Mouse (Mus musculus) liver, embryonic 13.5 days (tissue): ENCODE results near the gene Ggt7. TPM values are rescaled to one million over a fixed set of nuclear protein-coding genes. Genes with fewer than 3 reads are reported as not detected.
"Not testable (repeated sequence)": the region's sequence is repeated elsewhere in the genome, so short reads cannot be mapped to it uniquely, and the experiment has no call there.

Source experiments
- ATAC-seq: fragments of 200-750 bp; cut with Nextera tagmentation; 2 replicates; pipeline ENCODE4 v1.8.0; 2017; ENCODE audit warnings: low read depth, mild to moderate bottlenecking, moderate number of reproducible peaks, moderate library complexity
- DNase-seq: peaks from one replicate; pipeline ENCODE4 v3.0.0; 2022
- H3K27ac ChIP-seq: fragments of 300-500 bp; sonication (generic); 2 replicates; pipeline ENCODE4 v1.5.1; 2015; ENCODE audit warnings: moderate library complexity, mild to moderate bottlenecking, inconsistent platforms
- H3K27me3 ChIP-seq: fragments of 300-500 bp; sonication (generic); 2 replicates; pipeline ENCODE4 v1.6.1; 2015; ENCODE audit warnings: mild to moderate bottlenecking, inconsistent platforms
- H3K36me3 ChIP-seq: fragments of 300-500 bp; sonication (generic); 2 replicates; pipeline ENCODE4 v1.6.1; 2015; ENCODE audit warnings: mild to moderate bottlenecking, inconsistent platforms
- H3K4me1 ChIP-seq: fragments of 300-500 bp; sonication (generic); replicated peaks from 2 replicates; pipeline ENCODE4 v1.6.1; 2015; ENCODE audit warnings: inconsistent platforms
- H3K4me2 ChIP-seq: fragments of 300-500 bp; sonication (generic); 2 replicates; pipeline ENCODE4 v1.6.1; 2015; ENCODE audit warnings: inconsistent platforms, mild to moderate bottlenecking, moderate library complexity
- H3K4me3 ChIP-seq: fragments of 300-500 bp; sonication (generic); replicated peaks from 2 replicates; pipeline ENCODE4 v1.5.1; 2015; ENCODE audit warnings: mild to moderate bottlenecking, inconsistent platforms
- H3K9ac ChIP-seq: fragments of 300-500 bp; sonication (generic); 2 replicates; pipeline ENCODE4 v1.6.1; 2015; ENCODE audit warnings: mild to moderate bottlenecking, inconsistent platforms
- H3K9me3 ChIP-seq: fragments of 300-500 bp; sonication (generic); replicated peaks from 2 replicates; pipeline ENCODE4 v1.6.1; 2016; ENCODE audit warnings: inconsistent platforms
- WGBS: fragments of 180-500 bp; shearing (Covaris S2); methylation state at CpG from one replicate; pipeline ENCODE4 v1.1.7; 2015; ENCODE audit not compliant: insufficient replicate concordance; 5-methylcytosine and 5-hydroxymethylcytosine counted together
- polyA plus RNA-seq: library from polyadenylated mRNA; unstranded; fragments of >200 nt; fragmentation: Nextera tagmentation; extraction: Ambion mirVana; gene quantifications from 2 replicates; pipeline ENCODE4 v1.2.1, GENCODE M21; 2015

The Ggt7 gene
- polyA plus RNA-seq = 0.28 and 0.31 TPM in 2 replicates

- H3K36me3 ChIP-seq = no peaks in the 10 kb centered on the region
- WGBS = 2% methylated on average over 70 of the region's 70 CpGs
- H3K9ac ChIP-seq = peak within 1 kb of the TSS; percentile 86
- ATAC-seq = peak; percentile 98
- DNase-seq = peak; percentile 100
- no peaks in the 10 kb centered on the region for H3K9me3 ChIP-seq
- peak within 1 kb of the TSS; percentile 74 for H3K27ac ChIP-seq
- H3K4me3 ChIP-seq = peak within 1 kb of the TSS; percentile 79
- H3K4me2 ChIP-seq = peak within 1 kb of the TSS; percentile 89
- peaks cover 32% of the 10 kb centered on the region for H3K4me1 ChIP-seq
- peaks cover 28% of the 10 kb centered on the region for H3K27me3 ChIP-seq
These were observed at the start of gene Ggt7, which contains the start of gene Acss2 for GRCm38 (mm10) chr2:155517455-155518423. Gene Ggt7 (minus strand): TSS chr2:155518237. Gene Acss2 (plus strand): TSS chr2:155517948.

DNA sequence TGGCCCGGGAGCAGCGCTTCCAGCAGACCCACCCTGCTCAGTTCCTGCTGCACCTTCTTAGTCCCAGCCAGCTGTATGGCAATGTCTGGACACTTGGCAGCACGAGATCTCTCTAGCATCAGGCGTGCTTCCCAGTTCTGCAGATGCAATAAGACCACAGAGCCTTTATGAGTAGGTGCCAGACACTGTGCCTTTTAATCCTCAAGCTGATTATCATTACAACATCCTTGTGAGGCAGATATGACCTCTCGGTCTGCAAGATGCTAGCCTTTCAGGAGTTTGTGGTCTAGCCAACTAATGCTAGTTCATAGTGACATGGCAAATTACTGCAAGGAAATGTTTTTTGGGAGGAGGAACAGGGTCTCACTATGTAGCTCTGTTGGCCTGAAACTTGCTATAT lies 49.7 kb upstream of the Ggt7 start:
- Histone ChIP-seq H3K36me3 (peaks cover 90% of the 10 kb centered on the region), H3K4me3 (no peak overlapping the region), H3K4me2 (no peak overlapping the region), H3K27ac (peak overlapping the region; percentile 15; the same call in 1 of the 2 replicates), H3K9ac (no peak overlapping the region), H3K9me3 (no peaks in the 10 kb centered on the region), H3K4me1 (peaks cover 11% of the 10 kb centered on the region), H3K27me3 (no peaks in the 10 kb centered on the region)
- WGBS = 62% methylated on average over 5 of the region's 5 CpGs
- ATAC-seq = 0 out of 2 replicates have a peak, but pooled peaks have one; percentile 20
- no peak for DNase-seq

GRCm38 (mm10) chr2:155562934-155563333 lies 44.9 kb upstream of the Ggt7 start:
- 76% methylated on average over 4 of the region's 4 CpGs for WGBS
- no peaks in the 10 kb centered on the region for H3K9me3 ChIP-seq
- H3K9ac ChIP-seq = no peak overlapping the region
- peaks cover 84% of the 10 kb centered on the region for H3K36me3 ChIP-seq
- peak overlapping the region; percentile 58; the same call in 1 of the 2 replicates for H3K27ac ChIP-seq
- H3K4me1 ChIP-seq = peaks cover 14% of the 10 kb centered on the region
- ATAC-seq (no peak), DNase-seq (no peak)
- no peak overlapping the region for H3K4me3 ChIP-seq
- no peak overlapping the region for H3K4me2 ChIP-seq
- no peaks in the 10 kb centered on the region for H3K27me3 ChIP-seq

GRCm38 (mm10) chr2:155562209-155562608 lies 44.2 kb upstream of the Ggt7 start:
- no peak for ATAC-seq
- no peak overlapping the region for H3K4me3 ChIP-seq
- H3K9ac ChIP-seq = no peak overlapping the region
- H3K9me3 ChIP-seq = no peaks in the 10 kb centered on the region
- no peak overlapping the region for H3K4me2 ChIP-seq
- H3K4me1 ChIP-seq = 0 out of 2 replicates have a peak, but pooled peaks cover 9% of the 10 kb centered on the region
- WGBS = 21% methylated on average over 1 of the region's 1 CpGs
- H3K27me3 ChIP-seq = no peaks in the 10 kb centered on the region
- H3K27ac ChIP-seq = 0 out of 2 replicates have a peak overlapping the region, but pooled peaks have one; percentile 58
- H3K36me3 ChIP-seq = peaks cover 76% of the 10 kb centered on the region
- DNase-seq = no peak

GRCm38 (mm10) chr2:155554426-155554985 lies 36.5 kb upstream of the Ggt7 start:
- Histone ChIP-seq H3K36me3 (peaks cover 30% of the 10 kb centered on the region), H3K4me2 (no peak overlapping the region), H3K27me3 (no peaks in the 10 kb centered on the region), H3K27ac (no peak overlapping the region), H3K4me1 (peaks cover 18% of the 10 kb centered on the region), H3K9ac (no peak overlapping the region), H3K9me3 (no peaks in the 10 kb centered on the region), H3K4me3 (no peak overlapping the region)
- WGBS = 74% methylated on average over 2 of the region's 2 CpGs
- DNase-seq = no peak
- ATAC-seq = no peak

GRCm38 (mm10) chr2:155552949-155553354 lies 34.9 kb upstream of the Ggt7 start:
- H3K4me1 ChIP-seq = peaks cover 18% of the 10 kb centered on the region
- H3K9ac ChIP-seq = peak overlapping the region; percentile 18
- no peaks in the 10 kb centered on the region for H3K27me3 ChIP-seq
- H3K4me3 ChIP-seq = no peak overlapping the region
- H3K4me2 ChIP-seq = no peak overlapping the region
- ATAC-seq (peak; percentile 93), DNase-seq (peak; percentile 38)
- no peaks in the 10 kb centered on the region for H3K9me3 ChIP-seq
- peak overlapping the region; percentile 89 for H3K27ac ChIP-seq
- H3K36me3 ChIP-seq = peaks cover 24% of the 10 kb centered on the region

DNA sequence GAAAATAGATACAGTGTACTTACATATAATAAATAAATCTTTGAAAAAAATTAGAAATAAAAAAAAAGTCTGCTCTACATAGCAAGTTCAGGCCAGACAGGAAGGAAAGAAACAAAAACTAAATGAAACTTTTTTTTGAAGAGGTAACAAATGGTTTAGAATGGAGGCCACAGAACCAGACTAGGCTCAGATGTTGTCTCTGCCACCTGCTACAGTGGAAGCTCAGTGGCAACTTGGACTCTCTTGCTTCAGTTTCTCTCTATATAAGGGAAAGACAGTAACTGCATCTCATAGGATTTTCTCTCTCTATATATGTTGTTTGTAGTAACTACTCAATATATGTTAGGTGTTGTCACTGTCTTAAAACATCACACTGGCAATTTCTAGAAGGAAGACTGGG lies 34.3 kb upstream of the Ggt7 start:
- Histone ChIP-seq H3K4me2 (no peak overlapping the region), H3K27me3 (no peaks in the 10 kb centered on the region), H3K27ac (peak overlapping the region; percentile 89), H3K9ac (no peak overlapping the region), H3K4me3 (no peak overlapping the region), H3K9me3 (no peaks in the 10 kb centered on the region), H3K36me3 (peaks cover 24% of the 10 kb centered on the region), H3K4me1 (peaks cover 18% of the 10 kb centered on the region)
- DNase-seq = no peak
- ATAC-seq = no peak

DNA sequence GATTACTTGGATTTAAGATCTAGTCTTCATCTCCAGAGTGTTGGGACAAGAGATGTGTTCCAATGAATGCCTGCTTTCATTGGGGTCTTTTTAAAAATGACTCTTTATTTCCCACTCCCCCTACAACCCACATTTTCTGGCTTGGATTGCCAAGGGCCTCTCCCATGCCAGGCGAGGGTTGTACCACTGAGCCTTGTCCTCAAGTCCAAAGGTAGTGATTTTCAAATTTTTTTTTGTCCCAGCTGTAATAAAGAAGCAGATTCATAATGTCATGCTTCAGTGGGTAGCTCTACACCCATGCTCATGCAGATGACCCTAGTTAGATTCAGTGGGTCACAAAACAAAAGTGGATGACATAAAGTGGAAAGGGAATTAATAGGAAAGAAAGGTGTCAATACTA lies 28.9 kb upstream of the Ggt7 start:
- peaks cover 13% of the 10 kb centered on the region; the same call in 1 of the 2 replicates for H3K36me3 ChIP-seq
- H3K4me1 ChIP-seq = peaks cover 2% of the 10 kb centered on the region; the same call in 1 of the 2 replicates
- H3K27me3 ChIP-seq = no peaks in the 10 kb centered on the region
- H3K4me2 ChIP-seq = no peak overlapping the region
- DNase-seq (no peak), ATAC-seq (no peak)
- no peak overlapping the region for H3K9ac ChIP-seq
- no peaks in the 10 kb centered on the region for H3K9me3 ChIP-seq
- 70% methylated on average over 1 of the region's 1 CpGs for WGBS
- no peak overlapping the region for H3K27ac ChIP-seq
- H3K4me3 ChIP-seq = no peak overlapping the region

DNA sequence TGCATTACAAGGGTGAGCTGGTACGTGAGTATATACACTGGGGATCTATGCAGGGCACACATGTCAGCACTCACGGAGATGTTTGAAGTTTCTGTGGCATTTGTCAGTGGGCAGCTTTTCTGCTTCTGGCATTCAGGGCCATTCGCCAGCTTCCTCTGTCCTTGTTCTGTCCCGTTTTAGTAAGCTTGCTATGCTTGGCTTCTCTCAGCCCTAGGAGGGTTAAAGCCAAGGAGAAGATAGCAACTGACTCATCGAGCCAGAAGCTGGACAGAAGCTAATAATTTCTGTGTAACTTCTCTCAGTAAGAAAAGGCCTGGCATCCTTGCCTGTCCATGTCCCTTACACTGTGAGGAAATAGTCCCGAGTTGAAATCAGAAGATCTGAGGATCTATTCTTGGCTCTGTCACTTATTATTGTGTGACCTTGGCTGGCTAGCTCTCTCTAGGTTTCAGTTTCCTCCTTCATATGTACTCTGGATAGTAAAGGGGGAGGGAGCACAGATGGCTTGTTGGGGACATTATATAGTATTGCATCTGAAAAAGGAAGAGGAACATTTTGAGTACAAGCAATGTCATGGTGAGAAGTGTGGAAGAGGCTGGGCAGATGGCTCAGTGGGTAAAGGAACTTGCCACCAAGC lies 22.9 kb upstream of the Ggt7 start:
- no peak for DNase-seq
- ATAC-seq = no peak
- 66% methylated on average over 6 of the region's 6 CpGs for WGBS
- Histone ChIP-seq H3K9me3 (no peaks in the 10 kb centered on the region), H3K4me2 (no peak overlapping the region), H3K4me1 (peaks cover 16% of the 10 kb centered on the region), H3K27ac (no peak overlapping the region), H3K9ac (no peak overlapping the region), H3K27me3 (no peaks in the 10 kb centered on the region), H3K36me3 (no peaks in the 10 kb centered on the region), H3K4me3 (no peak overlapping the region)

GRCm38 (mm10) chr2:155539696-155540095 lies 21.7 kb upstream of the Ggt7 start:
- Histone ChIP-seq H3K27ac (no peak overlapping the region), H3K9me3 (no peaks in the 10 kb centered on the region), H3K9ac (no peak overlapping the region), H3K4me2 (no peak overlapping the region), H3K27me3 (no peaks in the 10 kb centered on the region), H3K4me3 (no peak overlapping the region), H3K36me3 (no peaks in the 10 kb centered on the region), H3K4me1 (peaks cover 16% of the 10 kb centered on the region)
- DNase-seq = no peak
- ATAC-seq = no peak

DNA sequence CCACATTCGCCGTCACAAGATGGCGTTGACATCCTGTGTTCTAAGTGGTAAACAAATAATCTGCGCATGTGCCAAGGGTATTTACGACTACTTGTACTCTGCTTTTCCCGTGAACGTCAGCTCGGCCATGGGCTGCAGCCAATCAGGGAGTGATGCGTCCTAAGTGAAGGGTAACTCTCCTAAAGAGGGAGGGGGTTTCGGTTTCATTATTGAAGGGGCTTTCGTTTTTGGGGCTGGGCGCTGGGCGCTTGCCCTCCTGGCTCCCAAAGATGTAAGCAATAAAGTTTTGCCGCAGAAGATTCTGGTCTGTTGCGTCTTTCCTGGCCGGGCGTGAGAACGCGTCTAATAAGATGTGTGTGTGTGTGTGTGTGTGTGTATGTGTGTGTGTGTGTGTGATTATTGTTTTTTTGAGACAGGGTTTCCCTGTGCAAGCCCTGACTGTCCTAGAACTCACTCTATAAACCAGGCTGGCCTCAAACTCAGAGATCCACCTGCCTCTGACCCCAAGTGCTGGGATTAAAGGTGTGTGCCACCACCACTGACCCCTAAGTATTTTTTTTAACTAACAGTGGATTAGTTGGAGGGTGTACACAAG lies 20.5 kb upstream of the Ggt7 start:
- not testable (repeated sequence) for H3K27ac ChIP-seq

More for the DNA sequence above, 20.5 kb upstream of the Ggt7 start:
- H3K27me3 ChIP-seq, H3K9me3 ChIP-seq, H3K9ac ChIP-seq, H3K36me3 ChIP-seq, DNase-seq: not testable (repeated sequence)
- Histone ChIP-seq H3K4me3 (peak overlapping the region; percentile 40), H3K4me2 (peak overlapping the region; percentile 34), H3K4me1 (peaks cover 16% of the 10 kb centered on the region)
- peak; percentile 66 for ATAC-seq
- WGBS = 49% methylated on average over 15 of the region's 19 CpGs
